Comparison of ENCODE assay signal across 8 mouse cellular contexts in the genomic region with DNA sequence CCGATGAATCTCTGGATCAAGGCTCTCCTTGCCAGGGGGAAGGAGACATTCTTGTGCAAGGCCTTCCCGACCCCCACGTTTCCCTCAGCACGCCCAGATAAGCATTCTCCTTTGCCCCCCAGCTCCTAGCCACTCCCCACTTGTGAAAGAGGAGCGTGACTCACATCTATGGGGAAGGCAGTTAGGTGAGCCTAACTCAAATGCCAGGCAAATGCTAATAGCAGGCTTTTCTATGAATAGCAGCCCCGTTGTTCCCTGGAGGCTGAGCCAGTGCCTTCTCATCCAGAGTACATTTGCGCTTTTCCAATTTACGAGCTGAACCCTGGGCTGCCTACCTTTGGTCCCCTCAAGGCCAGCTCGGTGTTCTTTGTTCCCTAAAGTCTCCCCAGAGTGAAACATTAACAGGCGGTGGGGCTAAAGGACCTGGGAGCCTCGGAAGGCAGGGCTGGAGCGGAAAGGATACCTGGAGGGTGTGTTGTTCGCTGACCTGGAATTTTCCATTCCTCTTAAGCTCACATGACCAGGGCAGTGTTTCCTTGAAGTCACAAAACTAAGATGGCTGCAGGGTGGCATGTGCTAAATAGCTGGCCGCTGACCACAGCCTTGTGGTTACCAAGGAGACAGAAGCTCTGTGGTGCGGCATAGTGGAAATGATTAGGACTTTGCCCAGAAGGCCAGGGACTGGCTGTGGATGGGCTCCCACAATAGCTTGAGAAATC.
DNase-seq lines count a peak whose midpoint lies in the region; ATAC-seq and TF ChIP-seq lines count a peak whose summit lies in the region.

No protein-coding gene starts in this region.

- 41% methylated on average over 15 of the region's 15 CpGs for WGBS in hindbrain, embryonic 15.5 days
- 37% methylated on average over 15 of the region's 15 CpGs for WGBS in limb, embryonic 15.5 days
- 50% methylated on average over 15 of the region's 15 CpGs for WGBS in olfactory bulb, adult 2 months

- no peak for TF ChIP-seq POLR2A in olfactory bulb, adult 2 months (IDR thresholded peaks at IDR 0.05; ENCODE audit: insufficient read depth, low read depth, low read length)

- peak; percentile 24 for DNase-seq in ovary, postnatal 36 days (ENCODE audit: low spot score)
- DNase-seq in ovary, postnatal 10 days (ENCODE audit: low spot score): no peak
- no peak for DNase-seq in testis, postnatal 14 days (ENCODE audit: low spot score)
- DNase-seq in layer of hippocampus, adult 18-20 months (ENCODE audit: low spot score in 2 of 2): no peak
- DNase-seq in cerebellum, adult 9-11 months: no peak

- no peak overlapping the region for H3K4me3 ChIP-seq in hindbrain, embryonic 15.5 days
- no peak overlapping the region for H3K4me3 ChIP-seq in limb, embryonic 15.5 days
- no peak overlapping the region for H3K4me3 ChIP-seq in olfactory bulb, adult 2 months (ENCODE audit: insufficient read depth, low read depth, low read length)

- peaks cover 33% of the 10 kb centered on the region for H3K4me1 ChIP-seq in hindbrain, embryonic 15.5 days (replicated peaks)
- peaks cover 26% of the 10 kb centered on the region for H3K4me1 ChIP-seq in limb, embryonic 15.5 days
- peaks cover 21% of the 10 kb centered on the region for H3K4me1 ChIP-seq in olfactory bulb, adult 2 months (ENCODE audit: control insufficient read depth, insufficient read depth, low read length)

- H3K9ac ChIP-seq in hindbrain, embryonic 15.5 days: no peak overlapping the region
- H3K9ac ChIP-seq in limb, embryonic 15.5 days: no peak overlapping the region

- H3K27me3 ChIP-seq in hindbrain, embryonic 15.5 days: no peaks in the 10 kb centered on the region
- no peaks in the 10 kb centered on the region for H3K27me3 ChIP-seq in limb, embryonic 15.5 days

- no peak for TF ChIP-seq CTCF in olfactory bulb, adult 2 months (IDR thresholded peaks at IDR 0.05; ENCODE audit: insufficient read depth, low read depth, low read length)

- no peaks in the 10 kb centered on the region for H3K36me3 ChIP-seq in hindbrain, embryonic 15.5 days
- H3K36me3 ChIP-seq in limb, embryonic 15.5 days: no peaks in the 10 kb centered on the region

- ATAC-seq in hindbrain, embryonic 15.5 days (ENCODE audit: low FRiP score, low read depth): peak; percentile 28; the same call in 1 of the 2 replicates
- no peak for ATAC-seq in limb, embryonic 15.5 days (ENCODE audit: insufficient number of reproducible peaks, low FRiP score, low TSS enrichment, low read depth)

- H3K4me2 ChIP-seq in hindbrain, embryonic 15.5 days: no peak overlapping the region
- H3K4me2 ChIP-seq in limb, embryonic 15.5 days: no peak overlapping the region

- peak overlapping the region; percentile 12; the same call in 1 of the 2 replicates for H3K27ac ChIP-seq in hindbrain, embryonic 15.5 days (replicated peaks)
- peak overlapping the region; percentile 40; the same call in 1 of the 2 replicates for H3K27ac ChIP-seq in limb, embryonic 15.5 days
- 0 out of 2 replicates have a peak overlapping the region, but pooled peaks have one; percentile 49 for H3K27ac ChIP-seq in olfactory bulb, adult 2 months (ENCODE audit: insufficient read depth, low read depth, low read length)

- no peaks in the 10 kb centered on the region for H3K9me3 ChIP-seq in hindbrain, embryonic 15.5 days
- no peaks in the 10 kb centered on the region for H3K9me3 ChIP-seq in limb, embryonic 15.5 days
